Mouse (Mus musculus): Measurements from ENCODE around the gene Clec16a.

Gene Clec16a

DNA sequence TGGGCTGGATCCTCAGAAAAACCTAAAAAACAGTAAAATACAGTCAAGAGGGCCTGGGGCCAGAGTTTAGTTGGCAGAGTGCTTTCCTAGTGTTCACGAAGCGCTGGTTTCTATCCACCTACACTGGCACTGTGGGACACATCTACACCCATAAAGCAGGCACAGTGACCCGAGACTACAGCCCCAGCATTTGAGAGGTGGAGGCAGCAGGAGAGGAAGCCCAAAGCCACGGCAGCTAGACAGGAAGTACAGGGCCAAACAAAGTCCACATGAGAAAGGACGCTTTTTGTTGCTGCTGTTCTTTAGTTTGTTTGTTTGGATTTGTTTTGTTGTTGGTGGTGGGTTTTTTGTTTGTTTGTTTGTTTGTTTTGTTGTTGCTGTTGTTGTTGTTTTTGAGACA lies 8.8 kb upstream of the Clec16a start:
- DNase-seq, result no peak

DNA sequence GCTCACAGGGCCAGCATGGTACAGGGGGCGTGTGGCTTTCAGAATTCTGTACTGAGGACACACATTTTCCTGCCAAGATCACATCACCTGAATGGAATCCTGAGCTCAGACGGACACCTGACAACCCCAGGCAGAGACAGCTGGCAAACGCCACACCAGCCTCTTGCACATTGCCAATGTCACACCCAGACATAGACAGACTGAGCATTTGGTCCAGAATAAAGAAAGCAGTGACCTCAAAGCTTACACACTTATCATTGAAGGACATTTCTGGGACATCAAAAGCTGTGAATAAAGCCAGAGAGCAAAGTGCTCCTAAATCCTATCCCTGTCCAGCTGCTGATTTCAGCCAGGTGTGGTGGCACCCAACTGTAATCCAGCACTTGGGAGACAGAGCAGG lies 8.2 kb upstream of the Clec16a start:
- no peak for DNase-seq

DNA sequence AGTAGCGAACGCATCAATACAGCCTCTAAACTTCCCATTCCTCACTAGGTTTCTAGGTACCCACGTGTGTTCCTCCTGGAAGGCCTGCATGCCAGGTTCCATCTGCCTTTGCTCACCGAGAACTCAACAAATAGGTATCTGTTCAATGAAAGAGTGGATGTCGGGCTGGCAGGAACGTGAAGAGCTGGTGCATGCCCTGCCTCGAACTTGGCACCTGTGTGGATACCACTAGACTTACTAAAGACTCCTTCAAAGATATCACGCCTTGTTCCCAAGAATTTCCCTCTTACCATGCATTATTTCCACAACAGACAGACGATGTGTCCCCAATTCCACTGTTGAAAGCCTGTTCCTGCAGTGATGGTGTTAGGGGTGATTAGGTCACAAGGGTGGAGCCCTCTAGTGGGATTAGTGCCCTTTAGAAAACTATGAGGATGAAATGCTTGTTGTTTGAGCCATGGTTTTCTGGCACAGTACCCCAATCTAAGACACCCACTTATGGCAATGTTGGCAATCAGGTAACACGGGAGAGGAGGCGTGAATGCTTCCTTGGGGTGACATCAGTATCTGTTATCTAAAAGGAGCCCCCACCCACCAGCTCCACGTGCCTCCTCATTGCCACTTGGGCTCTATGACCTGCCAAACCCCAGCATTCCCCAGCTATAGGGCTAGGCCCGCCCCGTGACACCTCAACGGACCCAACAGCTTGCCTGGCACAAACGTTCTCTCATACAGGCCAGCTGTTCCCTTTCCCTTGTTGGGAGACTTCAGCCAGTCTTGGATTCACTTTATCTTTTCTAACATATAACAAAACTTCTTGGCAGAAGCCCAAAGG lies 4.2 kb upstream of the Clec16a start:
- no peak for DNase-seq

DNA sequence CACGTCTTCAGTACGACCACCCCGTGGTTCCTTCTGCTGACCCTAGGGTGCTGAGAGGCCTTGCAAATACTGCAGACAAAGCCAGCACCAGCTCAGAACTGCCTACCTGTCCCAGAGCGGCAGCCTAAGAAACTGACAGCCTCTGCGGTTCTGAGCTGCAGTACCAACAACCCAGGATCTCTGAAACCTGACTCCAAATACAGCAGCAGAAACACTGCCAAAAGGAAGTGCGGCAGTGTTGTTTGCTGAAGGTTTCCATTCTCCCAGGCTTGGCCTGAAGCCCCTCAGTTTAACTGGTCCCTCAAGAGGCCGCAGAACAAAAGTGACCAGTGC lies 3.6 kb upstream of the Clec16a start:
- DNase-seq, result no peak

DNA sequence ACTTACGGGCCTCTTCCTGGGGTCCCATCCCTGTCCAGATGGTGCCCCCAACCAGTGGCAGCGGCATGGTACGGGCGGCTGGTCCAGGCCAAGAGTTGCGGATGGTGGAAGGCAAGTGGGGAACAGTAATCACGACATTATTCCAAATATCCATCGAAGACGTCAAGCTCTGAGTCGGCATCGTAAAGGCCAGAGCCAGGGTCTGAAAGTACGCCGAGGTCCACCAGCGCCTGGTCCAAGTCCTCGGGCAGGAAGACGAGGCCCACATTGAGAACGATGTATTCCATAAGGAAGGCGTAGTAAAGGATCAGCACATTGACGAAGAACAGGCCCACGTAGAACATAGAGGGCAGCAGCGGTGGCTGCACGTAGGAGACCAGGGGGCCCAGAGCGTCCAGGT lies 2.9 kb upstream of the Clec16a start:
- peak; percentile 51 for DNase-seq

DNA sequence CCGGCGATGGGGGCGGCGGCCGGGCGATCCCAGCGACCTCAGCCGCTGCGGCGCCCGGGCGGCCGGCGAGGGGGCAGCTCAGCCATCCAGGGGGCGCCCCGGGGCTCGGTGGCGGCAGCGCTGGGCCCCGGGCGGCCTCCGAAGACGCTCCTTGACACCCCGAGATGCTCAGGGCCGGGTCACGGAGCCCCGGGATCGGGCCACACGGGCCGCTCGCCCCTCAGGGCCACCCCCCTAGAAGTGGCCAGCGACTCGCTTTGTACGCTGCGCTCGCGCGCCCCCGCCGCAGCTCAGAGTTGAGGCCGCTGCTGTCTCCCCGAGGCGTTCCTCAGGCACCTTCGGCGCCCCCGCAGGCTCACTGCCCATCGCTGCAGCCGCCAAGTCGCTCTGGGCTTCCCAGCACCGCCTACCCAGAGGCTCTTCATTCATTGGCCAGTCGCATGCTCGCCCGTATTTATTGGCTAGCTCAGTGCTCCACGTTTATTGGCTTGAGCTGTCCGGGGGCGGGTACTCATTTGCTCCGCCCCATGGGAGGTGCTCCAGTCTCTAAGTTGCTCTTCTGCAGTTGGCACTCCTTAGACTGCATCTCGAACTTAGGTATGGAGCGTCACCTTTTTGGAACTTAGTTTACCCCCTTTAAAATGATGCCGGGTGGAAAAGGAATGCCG lies 2.3 kb upstream of the Clec16a start, which contains the start of gene Dexi:
Dexi (minus strand) TSS at position 357 of the 668 bp plus-strand sequence.
- peak; percentile 98 for DNase-seq

DNA sequence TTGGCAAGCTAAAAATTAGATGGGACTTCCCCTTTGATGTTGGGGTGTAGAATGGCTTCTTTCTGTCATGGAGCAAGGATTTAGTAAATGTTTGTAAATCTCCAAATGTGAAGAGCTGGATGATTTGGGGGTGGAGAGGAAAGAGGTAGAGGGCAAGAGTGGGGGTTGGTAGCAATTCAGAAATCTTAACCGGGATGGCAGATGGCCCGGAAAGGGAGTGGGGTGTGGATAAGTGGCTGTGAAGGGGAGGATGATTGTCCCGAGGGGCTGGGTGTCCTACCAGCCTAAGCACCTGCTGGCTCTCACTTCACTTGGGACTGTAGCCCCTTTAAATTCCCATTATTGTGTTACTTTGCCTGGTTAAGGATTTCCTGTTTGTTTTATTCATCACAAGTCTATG lies 1.7 kb downstream of the Clec16a start:
- DNase-seq, result no peak

DNA sequence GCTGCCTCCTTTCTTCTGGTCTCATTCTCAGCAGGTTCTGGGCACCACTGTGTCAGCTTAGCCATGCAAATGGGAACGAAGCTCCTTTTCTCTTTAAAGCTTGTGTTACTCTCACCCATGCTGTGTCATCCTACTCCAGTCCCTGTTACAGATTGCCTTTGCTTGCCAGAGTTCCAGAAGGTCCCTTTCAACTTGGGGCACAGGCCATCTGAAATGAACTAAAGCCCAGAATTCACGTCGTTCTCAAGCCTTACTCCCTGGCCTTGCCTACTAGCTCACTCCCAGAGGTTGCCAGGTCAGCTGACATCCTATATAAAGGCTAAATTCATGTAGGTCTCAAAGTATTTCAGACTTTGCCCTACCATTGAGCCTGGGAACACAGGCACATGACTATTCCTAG lies 3.8 kb downstream of the Clec16a start:
- DNase-seq, result no peak

DNA sequence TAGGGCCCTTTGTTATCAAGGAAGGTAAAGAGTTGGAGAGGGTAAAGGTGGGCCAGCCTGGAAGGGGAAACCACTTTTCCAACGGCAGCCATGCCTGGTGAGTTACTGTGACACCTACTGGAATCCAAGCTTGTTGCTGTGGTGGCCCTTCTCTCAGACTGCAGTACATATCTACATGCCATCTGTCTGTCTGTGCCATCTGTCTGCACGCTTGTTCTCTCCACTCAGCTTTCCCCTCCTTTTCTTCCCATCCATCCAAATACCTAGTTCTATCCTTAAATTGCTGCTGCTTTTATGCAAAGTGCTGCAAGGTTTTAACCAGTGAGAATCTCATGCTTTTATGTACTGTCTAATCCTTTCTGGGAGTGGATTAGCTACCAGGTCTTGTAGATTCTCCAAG lies 4.5 kb downstream of the Clec16a start:
- DNase-seq, result no peak

DNA sequence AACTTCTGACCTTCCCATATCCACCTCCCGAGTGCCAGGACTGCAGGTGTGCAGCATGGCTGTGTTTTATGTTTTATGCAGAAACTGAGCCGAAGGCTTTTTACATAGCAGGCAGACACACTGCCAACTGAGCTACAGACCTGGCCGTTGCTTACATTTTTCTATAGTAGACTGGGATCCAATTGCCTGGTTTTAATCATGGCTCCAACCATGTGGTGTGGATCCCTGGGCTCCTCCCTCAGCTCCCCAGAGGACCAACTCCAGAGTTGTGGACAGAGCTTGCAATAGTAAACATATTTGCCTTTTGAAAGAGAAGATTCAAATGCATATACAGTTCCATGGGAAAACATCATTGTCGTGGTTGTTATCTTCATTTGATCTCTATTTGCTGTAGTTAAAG lies 6.5 kb downstream of the Clec16a start:
- no peak for DNase-seq

DNA sequence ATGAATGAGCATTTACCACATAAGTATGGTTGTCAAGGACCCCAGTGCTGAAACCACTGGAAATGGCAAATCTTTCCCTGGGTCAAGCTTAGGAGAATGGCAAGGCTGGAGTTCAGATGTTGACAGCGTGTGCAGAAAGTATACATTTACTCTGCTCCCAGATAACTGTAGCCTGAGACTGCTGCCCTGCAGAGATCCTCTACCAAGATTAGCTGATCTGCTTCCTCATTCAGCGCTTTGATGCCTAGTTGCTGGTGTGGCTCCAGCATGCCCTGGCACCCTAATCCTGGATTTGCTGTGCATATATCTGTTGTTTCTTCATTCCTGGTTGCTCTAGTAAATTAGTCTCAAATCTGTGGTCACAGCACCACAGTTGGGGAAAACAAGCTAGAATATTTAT lies 8.7 kb downstream of the Clec16a start:
- no peak for DNase-seq

DNA sequence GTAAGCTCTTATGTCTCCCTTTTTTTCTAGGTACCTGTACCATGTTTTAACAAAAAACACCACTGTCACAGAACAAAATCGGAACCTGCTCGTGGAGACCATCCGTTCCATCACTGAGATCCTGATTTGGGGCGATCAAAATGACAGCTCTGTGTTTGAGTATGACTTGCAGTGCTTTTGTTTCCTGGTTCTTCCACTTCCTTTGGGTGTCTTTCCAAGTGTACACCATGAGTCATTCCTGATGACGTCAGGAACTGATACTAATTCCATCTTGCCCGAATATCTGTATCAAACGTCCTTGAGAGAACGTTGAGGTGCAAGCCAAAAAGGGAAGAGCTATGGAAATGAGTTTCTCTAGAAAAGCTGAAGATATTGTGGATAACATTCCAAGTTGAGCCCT lies 14.9 kb downstream of the Clec16a start:
- DNase-seq, result no peak

DNA sequence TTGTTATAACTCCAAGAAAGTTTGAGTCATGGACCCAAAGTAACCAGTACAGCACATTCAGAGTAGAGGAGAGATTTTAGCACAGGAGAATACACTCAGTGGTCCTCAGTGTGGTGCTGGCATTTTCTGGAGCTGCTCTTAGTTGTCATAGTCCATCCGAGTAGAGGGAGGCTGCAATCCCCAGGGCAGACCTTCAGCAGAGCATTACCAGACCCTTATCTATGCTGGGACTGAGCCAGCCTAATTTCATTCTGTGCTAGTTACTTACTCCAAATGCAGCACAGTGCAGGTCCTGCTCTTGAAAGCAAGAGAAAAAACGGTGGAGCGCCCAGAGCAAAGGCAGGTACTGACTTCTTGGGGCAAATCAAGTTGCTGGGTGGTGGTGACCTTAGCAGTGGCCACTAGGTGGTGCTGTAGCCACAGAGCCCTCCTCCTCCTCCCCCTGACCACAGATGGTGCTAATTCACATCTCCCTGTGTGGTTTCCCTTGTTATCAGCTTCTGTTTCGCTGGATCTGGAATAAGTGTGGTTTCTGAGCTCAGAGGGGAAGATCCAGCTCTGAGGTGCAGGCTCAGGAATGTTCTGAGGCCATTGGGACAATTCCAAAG lies 20.2 kb downstream of the Clec16a start:
- peak; percentile 82 for DNase-seq

DNA sequence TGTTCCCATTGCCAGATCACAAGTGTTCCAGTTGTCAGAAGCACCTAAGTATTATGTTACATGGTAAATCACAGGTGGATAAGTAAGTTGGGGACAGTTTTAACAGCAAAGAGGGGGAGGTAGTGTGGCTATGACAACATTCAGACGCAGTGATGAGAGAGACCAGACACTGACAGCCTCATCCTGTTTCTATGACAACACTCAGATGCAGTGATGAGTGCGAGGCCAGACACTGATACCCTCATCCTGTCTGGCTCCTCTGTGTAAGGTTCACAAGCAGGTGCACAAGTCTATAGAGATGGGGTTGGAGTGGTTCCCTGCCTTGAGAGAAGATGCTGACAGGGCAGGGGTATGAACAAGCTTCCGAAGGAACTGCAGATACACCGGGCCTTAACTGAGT lies 22.0 kb downstream of the Clec16a start:
- DNase-seq, result no peak

DNA sequence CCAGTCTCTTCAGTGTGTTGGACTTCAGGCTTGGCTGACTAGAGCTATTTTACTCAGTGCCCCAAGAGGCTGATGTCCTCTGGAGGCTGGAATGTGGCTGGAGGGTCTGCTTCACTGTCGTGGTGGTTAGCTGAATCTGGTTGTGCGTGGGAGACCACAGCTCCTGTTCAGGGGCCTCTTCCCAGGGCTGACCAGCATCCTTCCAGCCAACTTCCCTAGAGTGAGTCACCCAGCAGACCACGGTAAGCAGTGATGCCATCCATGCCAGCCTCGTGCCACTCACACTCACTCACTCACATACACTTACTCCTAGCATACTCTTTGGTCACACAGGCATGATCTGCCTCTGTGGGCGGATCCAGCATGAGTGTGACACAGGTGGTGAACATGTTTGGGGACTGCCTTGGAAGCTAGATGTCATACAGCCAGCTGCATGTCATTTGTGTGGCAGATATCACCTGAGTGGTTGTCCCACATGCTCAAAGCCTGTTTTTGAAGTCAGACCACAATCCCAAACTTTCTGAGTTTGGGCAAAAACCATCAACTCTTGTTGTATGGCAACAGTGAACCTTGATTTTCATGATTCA lies 24.8 kb downstream of the Clec16a start:
- DNase-seq, result no peak

DNA sequence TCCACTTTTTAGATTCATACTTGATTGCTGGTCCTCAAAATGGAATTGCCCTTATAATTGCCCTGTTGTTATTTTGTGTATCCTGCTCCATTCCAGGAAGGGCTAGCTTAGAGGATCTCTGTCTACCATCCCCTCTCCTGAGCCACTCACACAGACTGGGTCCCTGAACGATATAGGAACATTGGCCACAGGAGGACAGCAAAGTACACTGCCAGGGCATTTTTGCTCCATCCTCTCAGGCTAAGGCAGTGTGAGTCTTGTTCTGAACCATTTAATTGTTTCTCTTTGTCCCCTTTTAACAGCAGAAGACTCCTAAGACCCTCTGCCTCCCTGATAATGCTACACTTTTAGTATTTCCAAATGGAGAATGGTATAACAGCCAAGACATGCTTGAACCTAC lies 25.6 kb downstream of the Clec16a start:
- no peak for DNase-seq

DNA sequence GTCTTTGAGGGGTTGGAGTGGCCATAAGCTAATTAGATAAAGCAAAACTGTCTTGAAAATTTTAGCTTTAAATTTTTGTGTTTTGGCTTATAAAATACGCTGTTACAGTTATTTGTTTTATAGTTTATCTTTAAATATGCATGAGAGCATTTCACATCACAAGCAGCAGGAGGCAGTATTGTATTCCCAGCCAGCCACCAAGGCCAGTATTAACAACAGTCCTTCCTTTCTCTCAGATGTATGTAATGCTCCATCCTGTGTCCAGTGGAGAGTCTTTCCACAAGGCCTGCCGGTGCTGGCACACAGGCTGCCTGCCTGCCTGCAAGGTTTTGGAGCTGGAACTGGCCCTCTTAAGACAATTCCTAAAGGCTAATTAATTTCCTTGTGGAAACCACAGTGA lies 26.7 kb downstream of the Clec16a start:
- peak; percentile 56 for DNase-seq

DNA sequence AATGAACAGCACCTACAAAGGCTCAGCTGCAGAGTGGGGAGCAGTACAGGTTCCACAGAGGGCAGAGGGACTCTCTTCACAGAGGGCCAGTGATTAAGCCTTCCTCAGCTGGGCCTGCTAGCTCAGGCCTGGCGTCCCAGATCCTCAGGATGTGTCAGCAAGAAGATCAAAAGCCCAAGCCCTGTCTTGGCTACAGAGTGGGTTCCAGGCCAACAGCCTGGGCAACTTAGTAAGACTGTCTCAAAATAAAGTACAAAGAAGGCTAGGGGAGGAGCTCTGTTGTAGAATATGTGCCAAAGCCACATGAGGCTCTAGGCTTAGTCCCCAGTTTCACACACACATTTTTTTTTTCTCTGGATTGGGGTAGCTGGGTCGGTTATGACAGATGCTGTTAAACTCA lies 29.8 kb downstream of the Clec16a start:
- no peak for DNase-seq

DNA sequence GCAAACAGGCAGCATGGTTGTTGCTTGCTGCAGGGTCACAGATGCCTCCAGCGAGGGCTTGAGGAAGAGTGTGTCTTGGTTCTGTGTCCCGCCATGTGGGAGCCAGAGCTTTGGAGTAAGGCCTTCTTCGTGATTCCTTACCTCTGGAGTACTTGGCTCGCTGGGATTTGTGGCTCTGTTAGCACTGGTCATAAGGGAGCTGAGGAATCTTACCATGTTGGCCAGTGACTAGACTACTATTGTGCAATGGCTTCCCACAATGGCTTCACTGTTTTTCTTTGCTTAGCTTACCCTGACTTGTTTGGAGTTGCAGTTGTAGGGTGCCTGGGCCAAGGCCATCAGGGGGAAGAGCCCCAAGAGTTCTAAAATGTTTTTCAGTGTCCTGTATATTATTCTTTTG lies 30.8 kb downstream of the Clec16a start:
- DNase-seq, result no peak

DNA sequence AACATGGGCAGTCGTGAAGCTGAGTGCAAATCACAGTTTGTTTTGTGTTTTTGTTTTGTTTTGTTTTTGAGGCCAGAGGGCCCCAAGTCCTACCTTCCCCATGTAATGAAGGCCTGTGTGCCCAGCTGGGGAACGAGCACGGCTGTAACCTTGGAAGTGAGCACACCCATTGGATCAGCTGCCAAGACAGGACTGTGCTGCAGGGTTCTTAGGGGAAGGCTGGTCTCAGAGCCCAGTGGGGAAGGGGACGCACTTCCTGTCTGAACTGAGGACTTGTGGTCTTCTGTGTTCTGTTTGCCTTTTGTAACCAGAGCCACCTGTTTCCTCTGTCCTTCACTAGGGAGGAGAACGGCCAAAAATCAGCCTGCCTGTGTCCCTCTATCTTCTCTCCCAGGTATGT lies 32.4 kb downstream of the Clec16a start:
- no peak for DNase-seq

DNA sequence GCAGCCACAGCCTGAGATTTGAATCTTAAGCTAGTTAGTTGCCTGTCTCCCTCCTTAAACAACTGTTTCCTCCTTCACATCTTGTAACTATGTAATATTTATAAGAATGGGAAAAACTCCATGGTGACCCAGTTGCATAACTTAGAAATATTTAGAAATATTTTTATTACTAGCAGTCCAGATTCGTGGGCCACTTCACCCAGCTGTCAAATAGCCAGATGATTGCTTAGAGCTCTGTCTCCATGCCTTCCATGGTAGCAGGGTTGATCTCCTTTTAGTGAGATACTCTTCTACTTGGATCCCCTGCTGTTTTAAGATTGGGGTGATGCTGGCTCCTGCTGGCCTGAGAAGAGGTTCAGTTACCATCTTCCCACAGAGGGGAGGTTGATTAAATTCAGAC lies 33.2 kb downstream of the Clec16a start:
- no peak for DNase-seq

DNA sequence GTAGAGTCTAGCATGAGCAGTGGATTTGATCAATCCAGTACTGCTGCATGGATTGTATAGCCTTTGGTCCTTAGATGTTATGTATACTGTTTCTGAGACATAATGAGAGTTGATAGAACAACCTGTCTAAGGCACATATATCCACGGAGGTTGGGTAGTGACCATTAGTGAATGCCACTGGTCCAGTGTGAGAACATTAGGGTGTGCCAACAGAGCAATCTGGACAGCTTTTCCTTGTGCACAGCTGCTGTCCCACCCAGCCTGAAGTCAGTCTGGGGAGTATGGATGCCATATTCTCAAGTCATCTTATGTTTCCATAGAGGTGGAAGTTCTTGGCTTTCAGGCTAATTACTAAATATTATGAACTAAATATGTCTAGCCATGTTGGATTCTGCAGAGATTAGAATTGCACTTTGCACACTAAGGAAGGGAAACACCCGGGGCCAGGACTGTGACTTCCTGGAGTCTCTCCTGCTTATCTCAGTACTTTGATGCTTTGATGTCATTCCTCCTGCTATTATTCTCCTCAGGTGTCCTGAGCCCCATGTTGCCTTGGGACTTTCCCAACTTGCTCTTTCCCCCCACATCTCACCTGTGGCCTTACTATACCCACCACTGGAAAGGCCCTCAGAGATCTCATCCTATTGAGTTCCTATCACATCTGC lies 36.2 kb downstream of the Clec16a start:
- DNase-seq, result no peak

DNA sequence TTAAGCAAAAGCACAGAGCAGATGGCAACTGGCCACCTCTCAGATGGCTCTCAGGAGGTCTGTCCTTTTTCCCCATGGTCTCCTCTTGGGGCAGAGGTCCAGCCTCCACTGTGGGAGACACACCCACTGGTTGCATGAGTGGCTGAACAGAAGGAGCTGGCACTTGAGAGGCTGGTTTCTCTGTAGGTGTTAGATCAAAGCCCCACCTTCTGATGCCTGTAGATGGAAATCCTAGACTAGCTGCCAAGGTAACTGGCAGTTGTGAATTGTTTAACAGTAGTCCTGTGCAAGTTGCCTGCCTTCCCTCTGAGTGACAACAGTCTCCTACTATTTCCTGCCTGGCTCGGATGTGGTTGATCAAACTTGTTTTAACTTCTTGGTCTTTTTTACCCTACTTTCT lies 40.0 kb downstream of the Clec16a start:
- no peak for DNase-seq

Measured in embryo, embryonic 11 days (tissue).